Mouse (Mus musculus): ENCODE measurements around the gene Wdr24.

Gene Wdr24

GRCm38 (mm10) chr17:25808028-25808427 lies 15.4 kb upstream of the Wdr24 start:
- DNase-seq, result no peak

- peak; percentile 61 to 88 for DNase-seq
Measured at GRCm38 (mm10) chr17:25808789-25809605, 14.4 kb upstream of the Wdr24 start, which contains the start of gene Fbxl16. TSS of gene Fbxl16 (plus strand) at chr17:25809085.

DNA sequence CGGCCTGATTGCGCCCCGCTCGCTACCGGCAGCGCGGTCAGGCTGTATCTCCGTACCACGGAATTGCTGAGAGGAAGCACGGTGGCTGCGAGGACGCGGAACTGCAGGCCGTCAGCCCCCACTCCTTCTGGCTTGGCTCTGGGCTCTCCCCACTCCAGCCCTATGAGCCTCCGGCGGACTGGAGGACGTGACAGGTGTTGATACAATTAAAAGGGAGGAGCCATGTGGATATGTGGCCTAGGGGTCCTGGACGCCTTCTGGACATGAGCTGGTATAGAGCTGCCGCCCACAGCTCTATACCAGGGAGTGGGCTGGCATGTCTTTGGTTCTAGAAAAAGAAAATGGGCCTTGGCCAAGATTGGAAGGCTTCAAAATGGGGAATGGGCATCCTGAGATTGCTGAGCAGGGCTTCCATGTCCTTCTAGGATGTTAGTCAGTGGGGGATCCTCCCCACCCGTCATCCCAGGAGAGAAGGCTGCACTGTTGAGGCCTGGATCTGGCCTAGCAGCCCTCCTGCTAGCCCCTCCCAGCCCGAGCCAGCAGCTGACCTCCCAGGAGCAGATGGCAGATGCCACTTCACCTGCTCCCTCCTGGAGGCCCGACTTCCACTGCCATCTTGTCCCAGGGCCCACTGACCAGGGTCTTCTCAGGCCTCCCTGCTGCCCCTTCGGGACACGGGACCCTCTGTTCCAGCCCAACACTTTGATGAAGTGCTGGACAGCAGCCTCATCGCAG lies 13.7 kb upstream of the Wdr24 start:
- DNase-seq, result no peak

GRCm38 (mm10) chr17:25810890-25811289 lies 12.5 kb upstream of the Wdr24 start:
- DNase-seq, result no peak

DNA sequence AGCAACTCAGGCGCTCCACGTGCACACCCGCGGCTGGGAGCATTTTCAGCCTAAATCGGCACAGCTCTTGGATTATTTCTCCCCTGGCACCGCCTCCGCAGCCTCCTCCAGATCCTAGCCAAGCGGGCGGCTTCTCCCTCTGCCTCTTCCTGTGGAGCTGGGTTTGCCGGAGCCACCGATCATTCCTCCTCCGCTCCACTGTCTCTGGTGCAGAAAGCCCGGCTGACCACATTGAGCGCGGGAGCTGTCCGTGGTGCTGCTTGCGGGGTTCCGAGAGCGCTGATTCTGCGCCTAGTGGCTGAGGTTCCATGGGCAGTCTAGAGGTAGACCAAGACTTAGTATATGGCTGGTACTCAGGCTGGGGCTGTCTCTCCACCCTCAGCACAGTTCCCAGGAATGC lies 10.0 kb upstream of the Wdr24 start:
- DNase-seq, result peak; percentile 87 to 89

GRCm38 (mm10) chr17:25817662-25818061 lies 5.8 kb upstream of the Wdr24 start:
- DNase-seq, result peak in 1 of 2 experiments; percentile 26

DNA sequence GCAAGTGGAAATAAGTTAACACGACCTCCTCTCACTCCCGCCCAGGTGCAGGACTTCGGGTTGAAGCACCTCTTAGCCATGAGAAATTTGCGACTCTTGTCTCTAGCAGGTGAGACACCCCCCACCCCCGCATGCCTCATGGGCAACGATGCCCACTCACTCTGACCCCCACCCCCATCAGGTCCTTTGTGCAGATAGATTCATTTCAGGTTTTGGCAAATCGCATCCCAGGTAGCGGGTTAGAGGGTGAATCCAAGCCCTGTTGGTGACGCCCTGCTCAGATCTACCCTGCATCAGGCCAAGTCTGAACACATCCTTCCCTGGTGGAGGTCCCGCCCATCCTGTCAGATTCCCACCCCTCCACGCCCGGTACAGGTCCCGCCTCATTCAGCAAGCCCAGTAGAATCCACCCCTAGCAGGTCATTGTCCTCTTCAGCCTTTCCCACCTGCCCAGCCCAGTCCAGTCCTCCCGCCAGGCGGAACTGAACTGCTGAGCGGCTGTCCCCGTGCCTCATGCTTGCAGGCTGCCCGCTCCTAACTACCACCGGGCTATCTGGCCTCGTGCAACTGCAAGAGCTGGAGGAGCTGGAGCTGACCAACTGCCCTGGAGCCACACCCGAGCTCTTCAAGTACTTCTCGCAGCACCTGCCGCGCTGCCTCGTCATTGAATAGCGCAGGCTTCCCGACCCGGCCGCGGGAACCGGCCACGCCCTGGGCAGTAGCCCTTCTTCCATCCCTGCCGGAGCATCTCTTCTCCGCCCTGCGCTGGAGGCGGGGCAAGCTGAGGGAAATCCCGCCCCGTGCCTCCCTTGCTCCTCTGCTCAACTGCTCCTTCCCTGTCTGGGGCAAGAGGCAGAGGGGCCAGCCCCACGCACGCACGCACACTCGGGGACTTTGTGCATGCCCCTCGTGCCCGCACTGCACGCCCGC lies 4.3 kb upstream of the Wdr24 start:
- DNase-seq, result peak in 1 of 2 experiments; percentile 51

DNA sequence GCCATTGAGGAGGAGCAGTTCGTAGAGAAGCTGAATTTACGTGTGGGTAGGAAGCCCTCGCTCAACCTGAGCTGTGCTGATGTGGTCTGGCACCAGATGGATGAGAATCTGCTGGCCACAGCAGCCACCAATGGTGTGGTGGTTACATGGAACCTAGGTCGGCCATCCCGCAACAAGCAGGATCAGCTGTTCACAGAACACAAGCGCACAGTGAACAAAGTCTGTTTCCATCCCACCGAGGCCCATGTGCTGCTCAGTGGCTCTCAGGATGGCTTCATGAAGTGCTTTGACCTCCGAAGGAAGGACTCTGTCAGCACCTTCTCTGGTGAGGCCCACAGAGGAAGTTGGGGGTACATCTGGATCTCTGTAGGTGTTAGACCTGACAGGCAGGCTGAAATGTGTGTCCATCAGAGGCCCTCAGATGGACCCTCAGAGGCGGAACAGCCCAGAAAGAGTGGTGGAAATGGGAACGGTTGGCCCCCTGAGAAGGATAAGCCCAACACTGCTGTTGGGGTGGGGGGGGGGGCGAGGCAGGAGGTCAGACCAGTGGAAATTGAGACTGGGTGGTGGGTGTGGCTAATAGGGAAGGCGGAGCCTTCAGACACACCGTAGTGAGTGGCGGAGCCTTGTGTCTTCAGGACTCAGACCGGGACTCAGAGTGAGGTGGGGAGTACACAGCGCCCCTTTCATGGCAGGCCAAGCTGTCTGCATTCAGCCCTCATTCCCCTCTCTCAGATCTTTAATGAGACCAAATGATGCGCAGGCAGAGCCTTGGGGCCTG lies 1.1 kb downstream of the Wdr24 start:
- DNase-seq, result peak in 1 of 2 experiments; percentile 37

DNA sequence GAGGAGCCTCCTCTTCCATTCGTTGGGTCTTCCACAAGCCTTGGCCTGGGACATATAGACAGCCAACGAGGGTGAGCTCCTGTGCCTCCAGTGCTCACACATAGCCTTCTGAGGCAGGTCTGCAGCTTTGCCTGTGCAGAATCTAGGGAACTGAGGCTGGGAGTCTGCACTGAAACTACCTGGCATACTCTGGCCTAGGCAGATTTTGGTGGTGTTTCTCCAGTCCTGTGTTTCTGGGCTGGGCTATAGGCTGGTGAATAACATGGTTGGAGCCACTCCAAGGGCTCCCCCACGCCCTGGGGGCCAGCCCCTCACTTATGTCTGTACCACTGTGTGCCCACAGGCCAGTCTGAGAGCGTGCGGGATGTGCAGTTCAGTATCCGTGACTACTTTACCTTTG lies 1.9 kb downstream of the Wdr24 start:
- DNase-seq, result no peak

DNA sequence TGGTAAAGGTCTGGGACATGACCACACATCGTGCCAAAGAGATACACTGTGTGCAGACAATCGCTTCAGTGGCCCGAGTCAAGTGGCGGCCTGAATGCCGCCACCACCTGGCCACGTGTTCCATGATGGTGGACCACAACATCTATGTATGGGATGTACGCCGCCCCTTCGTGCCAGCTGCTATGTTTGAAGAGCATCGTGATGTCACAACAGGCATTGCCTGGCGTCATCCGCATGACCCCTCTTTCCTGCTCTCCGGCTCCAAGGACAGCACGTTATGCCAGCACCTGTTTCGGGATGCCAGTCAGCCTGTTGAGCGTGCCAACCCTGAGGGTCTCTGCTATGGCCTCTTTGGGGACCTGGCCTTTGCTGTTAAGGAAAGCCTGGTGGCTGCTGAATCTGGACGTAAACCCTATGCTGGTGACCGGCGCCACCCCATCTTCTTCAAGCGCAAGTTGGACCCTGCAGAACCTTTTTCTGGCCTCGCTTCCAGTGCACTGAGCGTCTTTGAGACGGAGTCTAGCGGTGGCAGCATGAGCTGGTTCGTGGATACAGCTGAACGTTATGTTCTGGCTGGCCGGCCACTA lies 2.6 kb downstream of the Wdr24 start:
- peak in 1 of 2 experiments; percentile 44 for DNase-seq

DNA sequence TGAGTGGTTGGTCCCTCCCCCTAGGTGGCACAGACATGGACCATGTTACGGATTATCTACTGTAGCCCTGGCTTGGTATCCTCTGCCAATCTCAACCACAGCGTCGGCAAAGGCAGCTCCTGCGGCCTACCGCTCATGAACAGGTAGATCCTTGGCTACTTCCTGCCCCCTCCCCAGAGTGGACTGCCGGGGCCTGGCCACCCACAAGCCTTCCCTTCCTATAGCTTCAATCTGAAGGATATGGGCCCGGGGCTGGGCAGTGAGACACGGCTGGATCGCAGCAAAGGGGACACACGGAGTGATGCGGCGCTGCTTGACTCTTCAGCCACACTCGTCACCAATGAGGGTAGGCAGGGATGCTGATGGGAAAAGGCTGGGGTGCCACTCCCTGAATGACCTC lies 3.6 kb downstream of the Wdr24 start:
- DNase-seq, result peak in 1 of 2 experiments; percentile 40

DNA sequence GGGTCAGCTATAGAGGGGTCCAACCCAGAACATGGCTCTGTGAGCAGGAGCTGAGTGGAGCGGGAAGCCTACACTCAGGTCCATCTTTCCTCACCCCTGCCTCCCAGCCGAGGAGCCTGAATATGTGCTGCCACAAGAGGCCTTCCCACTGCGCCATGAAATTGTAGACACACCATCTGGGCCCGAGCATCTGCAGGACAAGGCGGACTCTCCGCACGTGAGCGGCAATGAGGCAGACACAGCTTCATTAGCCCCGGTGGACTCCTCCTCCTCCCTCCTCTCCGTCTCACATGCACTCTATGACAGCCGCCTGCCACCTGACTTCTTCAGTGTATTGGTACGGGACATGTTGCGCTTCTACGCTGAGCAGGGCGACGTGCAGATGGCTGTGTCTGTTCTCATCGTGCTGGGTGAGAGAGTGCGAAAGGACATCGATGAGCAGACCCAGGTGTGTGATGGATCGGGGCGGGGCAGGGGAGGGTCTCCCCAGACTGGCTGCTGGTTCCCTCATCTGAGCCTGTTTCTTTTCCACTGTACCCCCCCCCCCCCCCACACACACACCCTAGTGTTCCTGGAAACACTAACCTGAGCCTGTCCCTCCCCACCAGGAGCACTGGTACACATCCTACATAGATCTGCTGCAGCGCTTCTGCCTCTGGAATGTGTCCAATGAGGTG lies 4.3 kb downstream of the Wdr24 start:
- DNase-seq, result peak in 1 of 2 experiments; percentile 43

- peak in 1 of 2 experiments; percentile 53 for DNase-seq
Measured at GRCm38 (mm10) chr17:25828223-25828594, 4.8 kb downstream of the Wdr24 start.

GRCm38 (mm10) chr17:25828712-25829557 lies 5.5 kb downstream of the Wdr24 start, which contains the start of gene Jmjd8:
TSS of gene Jmjd8 (plus strand) at chr17:25828867.
- peak; percentile 87 to 92 for DNase-seq

DNA sequence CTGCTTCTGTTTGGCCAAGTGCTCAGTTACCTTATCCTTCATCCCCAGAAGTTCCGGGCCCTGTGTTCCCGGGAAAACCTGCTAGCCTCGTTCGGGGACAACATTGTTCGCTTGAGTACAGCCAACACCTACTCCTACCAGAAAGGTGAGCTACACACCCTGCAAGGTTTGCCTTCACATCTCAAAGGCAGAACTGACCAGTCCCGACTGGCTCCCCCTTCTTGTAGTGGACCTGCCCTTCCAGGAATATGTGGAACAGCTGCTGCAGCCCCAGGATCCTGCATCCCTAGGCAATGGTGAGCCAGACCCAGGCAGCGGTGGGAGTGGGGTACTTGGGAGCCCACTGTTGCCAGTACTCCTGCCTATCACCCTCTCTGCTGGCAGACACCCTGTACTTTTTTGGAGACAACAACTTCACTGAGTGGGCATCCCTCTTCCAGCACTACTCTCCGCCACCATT lies 6.2 kb downstream of the Wdr24 start:
- DNase-seq, result peak in 1 of 2 experiments; percentile 52

DNA sequence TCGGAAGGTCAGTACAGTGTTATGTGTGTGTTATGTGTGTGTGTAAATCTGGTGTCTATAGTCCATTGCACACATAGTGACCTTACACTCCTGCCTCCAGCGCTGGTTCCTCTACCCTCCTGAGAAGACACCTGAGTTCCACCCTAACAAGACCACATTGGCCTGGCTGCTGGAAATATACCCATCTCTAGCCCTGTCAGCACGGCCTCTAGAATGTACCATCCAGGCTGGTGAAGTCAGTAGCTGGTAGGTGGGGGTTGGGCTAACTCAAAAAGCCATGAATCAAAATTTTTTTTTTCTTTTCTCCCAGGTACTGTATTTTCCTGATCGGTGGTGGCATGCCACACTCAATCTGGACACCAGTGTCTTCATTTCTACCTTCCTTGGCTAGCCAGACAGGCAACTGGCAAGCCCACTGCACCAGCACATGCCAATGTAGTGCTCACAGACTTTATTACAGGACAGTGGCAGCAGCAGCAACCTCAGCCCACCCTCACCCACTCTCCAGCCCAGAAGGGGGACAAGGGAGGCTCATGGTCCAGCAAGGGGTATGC lies 6.8 kb downstream of the Wdr24 start:
- peak in 1 of 2 experiments; percentile 38 for DNase-seq

- DNase-seq, result peak in 1 of 2 experiments; percentile 57
Measured at GRCm38 (mm10) chr17:25830806-25831431, 7.5 kb downstream of the Wdr24 start.

- DNase-seq, result peak; percentile 59 to 72
Measured at GRCm38 (mm10) chr17:25831451-25832281, 8.2 kb downstream of the Wdr24 start.

Data from kidney, postnatal 25 days (tissue).